Mouse (Mus musculus): ENCODE results near the gene Acox2. TPM values are rescaled to one million over a fixed set of nuclear protein-coding genes. Genes with fewer than 3 reads are reported as not detected.

Gene Acox2
- polyA plus RNA-seq, 1 experiment from 2014 or later, result not detected

DNA sequence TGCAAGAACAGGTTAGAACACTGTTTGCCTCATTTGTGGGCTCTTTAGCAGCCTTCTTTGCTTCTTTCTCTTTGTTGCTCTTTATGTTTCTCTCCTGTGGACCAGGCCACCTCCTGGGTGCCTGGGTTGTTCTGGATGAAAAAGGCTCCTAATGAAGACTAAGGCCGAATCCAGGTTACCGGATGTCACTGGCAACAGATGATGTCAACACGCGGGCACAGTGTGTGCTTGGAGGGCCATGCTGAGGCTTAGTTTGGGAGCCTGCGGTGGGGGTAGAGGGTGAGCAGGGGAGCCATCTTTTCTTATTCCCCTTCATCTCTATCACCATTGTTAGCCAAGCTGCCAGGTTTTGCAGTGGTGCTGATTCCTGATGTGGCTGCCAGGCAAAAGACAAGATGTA is 51.6 kb downstream of the Acox2 start:
- H3K27ac ChIP-seq, result no peak overlapping the region
- 62% methylated on average over 5 of the region's 5 CpGs for WGBS
- no peaks in the 10 kb centered on the region for H3K9me3 ChIP-seq
- H3K27me3 ChIP-seq (replicated peaks), result no peaks in the 10 kb centered on the region
- no peak overlapping the region for H3K4me2 ChIP-seq
- no peaks in the 10 kb centered on the region for H3K4me1 ChIP-seq
- no peak overlapping the region for H3K4me3 ChIP-seq
- H3K9ac ChIP-seq, result no peak overlapping the region
- peak; percentile 55; the same call in 1 of the 2 replicates for ATAC-seq (replicated peaks)
- no peaks in the 10 kb centered on the region for H3K36me3 ChIP-seq (replicated peaks)

- WGBS, result 18% methylated on average over 5 of the region's 5 CpGs
- ATAC-seq (replicated peaks), result peak; percentile 63; the same call in 1 of the 2 replicates
- Histone ChIP-seq H3K4me2 (no peak overlapping the region), H3K36me3 (replicated peaks) (no peaks in the 10 kb centered on the region), H3K9me3 (no peaks in the 10 kb centered on the region), H3K9ac (no peak overlapping the region), H3K4me3 (no peak overlapping the region), H3K4me1 (no peaks in the 10 kb centered on the region), H3K27me3 (replicated peaks) (no peaks in the 10 kb centered on the region), H3K27ac (no peak overlapping the region)
Observed at GRCm38 (mm10) chr14:8207105-8207504, 52.0 kb downstream of the Acox2 start.

GRCm38 (mm10) chr14:8206179-8206910 is 52.8 kb downstream of the Acox2 start:
- 63% methylated on average over 9 of the region's 9 CpGs for whole genome bisulfite sequencing
- Histone ChIP-seq H3K36me3 (replicated peaks) (no peaks in the 10 kb centered on the region), H3K4me3 (no peak overlapping the region), H3K4me1 (no peaks in the 10 kb centered on the region), H3K9ac (no peak overlapping the region), H3K9me3 (no peaks in the 10 kb centered on the region), H3K27me3 (replicated peaks) (no peaks in the 10 kb centered on the region), H3K4me2 (no peak overlapping the region), H3K27ac (no peak overlapping the region)
- ATAC-seq (replicated peaks), result no peak

DNA sequence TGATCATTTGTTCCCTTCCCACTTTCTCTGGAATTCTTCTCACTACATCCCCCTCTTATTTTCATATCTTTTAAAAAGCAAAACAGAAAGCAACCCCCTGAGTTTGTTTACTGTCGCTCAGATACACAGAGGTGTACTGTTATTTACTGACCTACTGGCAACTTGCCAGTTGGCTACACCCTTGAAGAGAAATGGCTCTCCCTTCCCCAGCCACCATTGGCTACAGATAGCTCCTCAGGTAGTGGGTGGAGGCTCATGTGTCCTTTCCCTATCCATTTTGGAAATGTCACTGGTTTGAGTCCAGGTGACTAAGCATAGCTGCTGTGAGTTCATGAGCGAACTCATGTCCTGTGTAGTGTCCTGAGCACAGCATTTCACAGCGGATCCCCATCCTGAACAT is 57.4 kb downstream of the Acox2 start:
- no peak for ATAC-seq (replicated peaks)
- H3K9ac ChIP-seq, result no peak overlapping the region
- no peak overlapping the region for H3K27ac ChIP-seq
- no peaks in the 10 kb centered on the region for H3K27me3 ChIP-seq (replicated peaks)
- no peaks in the 10 kb centered on the region for H3K9me3 ChIP-seq
- H3K4me1 ChIP-seq, result no peaks in the 10 kb centered on the region
- H3K36me3 ChIP-seq (replicated peaks), result no peaks in the 10 kb centered on the region
- 85% methylated on average over 3 of the region's 3 CpGs for WGBS
- H3K4me3 ChIP-seq, result no peak overlapping the region
- H3K4me2 ChIP-seq, result no peak overlapping the region

DNA sequence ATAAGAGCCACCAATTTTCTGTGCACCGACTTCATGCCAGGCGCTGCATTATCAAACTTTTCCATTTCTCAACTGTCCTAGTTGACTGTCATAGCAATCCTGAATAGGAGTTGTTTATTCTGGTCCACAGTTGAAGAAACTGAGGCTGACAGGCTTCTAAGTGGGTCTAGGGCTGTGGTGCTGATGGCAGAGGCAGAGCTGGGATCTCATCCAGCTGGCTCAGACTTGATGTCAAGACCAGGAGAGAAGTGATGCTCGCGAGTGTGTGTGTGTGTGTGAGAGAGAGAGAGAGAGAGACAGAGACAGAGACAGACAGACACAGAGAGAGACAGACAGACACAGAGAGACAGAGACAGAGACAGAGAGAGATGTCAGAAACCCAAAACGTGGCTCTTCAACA is 58.4 kb downstream of the Acox2 start:
- 86% methylated on average over 5 of the region's 5 CpGs for WGBS
- no peak overlapping the region for H3K9ac ChIP-seq
- H3K9me3 ChIP-seq, result no peaks in the 10 kb centered on the region
- no peak overlapping the region for H3K4me2 ChIP-seq
- no peaks in the 10 kb centered on the region for H3K36me3 ChIP-seq (replicated peaks)
- H3K4me3 ChIP-seq, result no peak overlapping the region
- H3K27ac ChIP-seq, result no peak overlapping the region
- no peak for ATAC-seq (replicated peaks)
- H3K4me1 ChIP-seq, result no peaks in the 10 kb centered on the region
- H3K27me3 ChIP-seq (replicated peaks), result no peaks in the 10 kb centered on the region

GRCm38 (mm10) chr14:8192727-8193126 is 66.4 kb downstream of the Acox2 start:
- H3K36me3 ChIP-seq (replicated peaks), result no peaks in the 10 kb centered on the region
- no peak overlapping the region for H3K4me3 ChIP-seq
- 91% methylated on average over 6 of the region's 6 CpGs for WGBS
- ATAC-seq (replicated peaks), result no peak
- H3K9ac ChIP-seq, result no peak overlapping the region
- no peaks in the 10 kb centered on the region for H3K27me3 ChIP-seq (replicated peaks)
- no peak overlapping the region for H3K27ac ChIP-seq
- no peaks in the 10 kb centered on the region for H3K9me3 ChIP-seq
- no peaks in the 10 kb centered on the region for H3K4me1 ChIP-seq
- no peak overlapping the region for H3K4me2 ChIP-seq

- no peak overlapping the region for H3K27ac ChIP-seq
- no peak overlapping the region for H3K4me3 ChIP-seq
- H3K4me2 ChIP-seq, result no peak overlapping the region
- H3K9ac ChIP-seq, result no peak overlapping the region
- H3K9me3 ChIP-seq, result no peaks in the 10 kb centered on the region
- H3K36me3 ChIP-seq (replicated peaks), result no peaks in the 10 kb centered on the region
- ATAC-seq (replicated peaks), result no peak
- WGBS, result 68% methylated on average over 12 of the region's 12 CpGs
- no peaks in the 10 kb centered on the region for H3K27me3 ChIP-seq (replicated peaks)
- H3K4me1 ChIP-seq, result no peaks in the 10 kb centered on the region
Observed at GRCm38 (mm10) chr14:8191331-8191965, 67.7 kb downstream of the Acox2 start.

- Histone ChIP-seq H3K9me3 (no peaks in the 10 kb centered on the region), H3K9ac (no peak overlapping the region), H3K27me3 (replicated peaks) (no peaks in the 10 kb centered on the region), H3K4me3 (no peak overlapping the region), H3K36me3 (replicated peaks) (no peaks in the 10 kb centered on the region), H3K4me2 (no peak overlapping the region), H3K4me1 (no peaks in the 10 kb centered on the region), H3K27ac (no peak overlapping the region)
- WGBS, result 92% methylated on average over 3 of the region's 3 CpGs
- no peak for ATAC-seq (replicated peaks)
Observed at GRCm38 (mm10) chr14:8190556-8190955, 68.6 kb downstream of the Acox2 start.

- Histone ChIP-seq H3K27me3 (replicated peaks) (no peaks in the 10 kb centered on the region), H3K9ac (no peak overlapping the region), H3K4me3 (no peak overlapping the region), H3K4me2 (no peak overlapping the region), H3K4me1 (no peaks in the 10 kb centered on the region), H3K27ac (no peak overlapping the region), H3K9me3 (no peaks in the 10 kb centered on the region), H3K36me3 (replicated peaks) (no peaks in the 10 kb centered on the region)
- WGBS, result 90% methylated on average over 6 of the region's 6 CpGs
- no peak for ATAC-seq (replicated peaks)
Observed at GRCm38 (mm10) chr14:8186278-8187045, 72.7 kb downstream of the Acox2 start.

GRCm38 (mm10) chr14:8183330-8183729 is 75.8 kb downstream of the Acox2 start:
- Histone ChIP-seq H3K36me3 (replicated peaks) (no peaks in the 10 kb centered on the region), H3K27me3 (replicated peaks) (no peaks in the 10 kb centered on the region), H3K4me1 (no peaks in the 10 kb centered on the region), H3K4me3 (no peak overlapping the region), H3K9me3 (no peaks in the 10 kb centered on the region), H3K27ac (no peak overlapping the region), H3K9ac (no peak overlapping the region), H3K4me2 (no peak overlapping the region)
- no peak for ATAC-seq (replicated peaks)
- 50% methylated on average over 3 of the region's 3 CpGs for WGBS

DNA sequence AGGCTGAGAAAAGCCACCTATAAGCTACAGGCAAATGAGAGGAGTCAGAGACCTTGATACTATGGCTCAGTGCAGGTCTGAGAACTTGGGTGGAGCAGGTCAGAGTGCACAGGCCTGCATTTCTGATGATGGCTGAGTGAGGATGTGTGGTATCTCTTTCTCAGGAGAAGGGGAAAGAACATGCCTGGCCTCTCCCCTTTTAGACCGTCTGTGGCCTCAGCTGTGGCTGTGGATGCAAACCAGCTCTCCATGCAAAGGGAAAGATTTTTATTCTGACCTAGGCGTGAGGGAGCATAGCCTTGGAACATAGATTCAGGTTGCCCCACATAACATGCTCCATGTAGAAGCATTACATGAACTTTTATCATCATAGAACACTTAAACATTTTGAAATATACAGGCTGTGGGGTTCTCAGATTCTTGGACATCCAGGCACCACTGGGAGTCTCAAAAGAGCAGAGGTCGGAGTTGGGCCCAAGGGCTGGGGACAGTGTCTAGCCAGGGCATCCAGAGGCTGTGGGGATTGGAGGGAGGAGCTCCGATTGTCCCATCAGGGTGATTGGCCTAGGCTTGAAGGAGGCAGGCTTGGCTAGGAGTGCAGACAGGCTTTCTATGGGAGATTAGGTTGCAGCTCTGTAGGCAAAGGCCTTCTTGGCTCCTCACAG is 78.7 kb downstream of the Acox2 start:
- Histone ChIP-seq H3K9ac (no peak overlapping the region), H3K27ac (no peak overlapping the region), H3K4me3 (no peak overlapping the region), H3K36me3 (replicated peaks) (no peaks in the 10 kb centered on the region), H3K27me3 (replicated peaks) (no peaks in the 10 kb centered on the region), H3K4me2 (no peak overlapping the region), H3K9me3 (no peaks in the 10 kb centered on the region), H3K4me1 (no peaks in the 10 kb centered on the region)
- no peak for ATAC-seq (replicated peaks)
- WGBS, result 76% methylated on average over 4 of the region's 4 CpGs

DNA sequence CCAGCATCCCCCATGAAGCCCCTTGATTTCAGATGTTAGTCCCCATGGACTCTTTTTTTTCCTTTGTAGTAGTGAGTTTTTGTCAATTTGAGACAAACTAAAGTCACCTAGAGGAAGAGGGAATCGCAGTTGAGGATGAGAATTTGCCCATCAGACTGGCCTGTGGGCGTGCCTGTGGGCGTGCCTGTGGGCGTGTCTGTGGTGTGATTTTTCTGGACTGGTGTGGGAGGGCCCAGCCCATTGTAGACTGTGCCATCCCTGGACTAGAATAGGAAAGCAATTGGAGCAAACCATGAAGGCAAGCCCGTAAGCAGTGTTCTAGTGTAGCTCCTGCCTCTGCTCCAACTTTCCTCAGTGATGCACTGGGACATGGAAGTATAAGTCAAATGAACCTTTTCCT is 82.9 kb downstream of the Acox2 start:
- no peak for ATAC-seq (replicated peaks)
- Histone ChIP-seq H3K27ac (no peak overlapping the region), H3K9ac (no peak overlapping the region), H3K9me3 (no peaks in the 10 kb centered on the region), H3K4me3 (no peak overlapping the region), H3K27me3 (replicated peaks) (no peaks in the 10 kb centered on the region), H3K4me1 (peaks cover 8% of the 10 kb centered on the region), H3K4me2 (no peak overlapping the region), H3K36me3 (replicated peaks) (no peaks in the 10 kb centered on the region)
- 58% methylated on average over 5 of the region's 5 CpGs for WGBS

All from midbrain, embryonic 15.5 days (tissue).